Mouse (Mus musculus) v-Abl transformed pro-B cells (cell line): ENCODE results near the gene Pgm3.

Source experiments
- in situ Hi-C, 2 experiments: fragments of 400-800 bp; cut with MboI; formaldehyde crosslinking; loops; one replicate each; pipeline ENCODE4 v1.15.1; 2025; ENCODE audit not compliant: unreplicated experiment in 2 of 2

The Pgm3 gene

DNA sequence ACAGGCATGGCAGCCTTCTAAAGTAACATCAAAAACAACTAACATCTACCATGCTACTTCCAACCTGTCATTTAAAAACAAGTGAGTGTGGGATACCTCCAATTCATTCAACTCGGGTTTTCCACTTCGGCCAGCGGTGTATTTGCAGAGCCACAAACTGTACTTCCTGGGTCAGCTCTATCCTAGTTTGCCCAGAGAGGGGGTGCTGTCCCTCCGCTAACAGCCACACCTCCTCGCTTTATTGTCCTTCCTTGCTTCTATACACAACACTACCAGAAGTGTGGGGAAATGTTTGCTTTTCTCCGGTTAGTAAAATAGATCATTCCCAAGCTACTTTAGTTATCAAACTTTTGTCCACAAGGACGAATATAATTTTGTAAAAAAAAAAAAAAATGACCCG, 696 bp downstream of the Pgm3 start:
- in situ Hi-C loops: loop anchor here (5.0 kb wide), 2 partner anchors 104 to 794 kb away; partner anchors contain the start of gene Dop1a (in 2 of the 2)

DNA sequence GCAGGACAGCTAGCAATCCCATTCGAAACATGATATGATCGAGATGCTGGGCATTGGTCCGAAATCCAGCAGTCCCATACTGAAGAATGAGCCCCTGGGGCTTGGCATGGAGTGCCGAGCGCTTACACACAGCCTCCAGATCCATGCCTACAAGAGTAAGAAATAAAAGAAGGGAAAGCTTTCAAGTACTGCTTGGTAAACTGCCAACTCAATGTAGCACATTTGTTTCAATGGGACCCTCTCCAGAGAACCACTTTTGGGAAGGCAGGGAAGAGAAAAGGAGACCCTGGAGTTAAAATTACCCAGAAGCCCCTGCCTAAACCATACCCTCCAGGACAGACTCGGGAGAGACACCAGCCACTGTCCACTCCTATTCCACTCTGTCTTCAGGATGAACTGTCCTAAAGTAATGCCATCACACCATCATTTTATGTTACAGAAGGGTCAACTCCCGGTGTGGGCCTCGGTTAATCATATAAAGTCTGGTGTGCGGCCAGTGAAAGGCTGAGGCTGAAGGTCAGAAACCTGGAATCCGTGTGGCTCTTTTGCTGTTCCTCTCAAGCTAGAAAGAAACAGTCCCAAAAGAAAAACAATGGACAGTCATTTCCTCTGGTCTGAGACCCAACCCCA, 1.3 kb downstream of the Pgm3 start:
- in situ Hi-C loops: loop anchor here (5.0 kb wide), 2 partner anchors 103 to 793 kb away; partner anchors contain the start of gene Dop1a (in 2 of the 2)

DNA sequence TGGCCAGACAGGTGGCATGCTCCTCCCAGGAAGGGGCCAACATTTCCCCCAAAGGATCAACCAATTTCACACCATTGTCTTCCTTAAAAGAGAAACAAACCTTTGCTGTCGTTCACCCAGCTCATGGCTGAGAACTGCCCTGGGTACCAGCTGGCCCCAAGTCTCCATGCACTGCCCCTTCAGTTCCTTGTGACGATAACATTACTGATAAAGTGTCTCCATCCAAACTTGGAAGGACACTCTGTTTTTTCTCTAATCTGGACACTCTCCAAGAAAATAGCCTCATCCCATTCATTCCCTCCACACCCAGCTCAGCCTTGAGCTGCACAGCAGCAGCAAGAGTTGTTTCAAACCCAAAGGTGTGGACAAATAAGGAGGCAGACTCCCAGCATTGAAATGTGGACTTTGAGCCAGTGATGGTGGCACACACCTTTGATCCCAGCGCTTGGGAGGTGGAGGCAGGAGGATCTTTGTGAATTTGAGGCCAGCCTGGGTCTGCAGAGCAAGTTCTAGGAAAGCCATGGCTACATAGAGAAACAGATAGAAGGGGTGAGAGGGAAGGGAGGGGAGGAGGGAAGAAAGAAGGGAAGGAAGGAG, 2.2 kb downstream of the Pgm3 start:
- in situ Hi-C loops: loop anchor here in 1 of 2 experiments (10.0 kb wide), 1 partner anchor 825 kb away; the partner anchor contains the start of gene Ibtk

DNA sequence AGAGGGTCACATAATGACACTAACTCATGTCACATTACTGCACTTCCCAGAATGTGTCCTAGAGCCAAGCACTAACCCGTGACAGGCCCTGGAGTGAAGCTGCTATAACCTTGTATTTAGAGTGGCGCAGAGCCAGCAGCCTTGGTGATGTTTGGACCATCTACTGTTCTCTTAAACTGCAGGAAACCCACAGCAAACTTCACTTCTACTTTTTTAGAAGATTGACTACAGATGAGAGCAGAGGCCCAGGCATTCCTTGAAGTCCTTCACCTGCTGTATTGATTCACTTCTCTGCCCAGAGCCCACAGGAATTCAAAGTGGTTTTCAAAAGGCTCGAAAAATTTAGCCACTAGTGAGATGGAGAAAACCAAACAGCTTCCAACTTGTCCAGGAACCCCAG, 11.1 kb downstream of the Pgm3 start:
- in situ Hi-C loops: loop anchor here in 1 of 2 experiments (10.0 kb wide), 1 partner anchor 816 kb away; the partner anchor contains the start of gene Ibtk

DNA sequence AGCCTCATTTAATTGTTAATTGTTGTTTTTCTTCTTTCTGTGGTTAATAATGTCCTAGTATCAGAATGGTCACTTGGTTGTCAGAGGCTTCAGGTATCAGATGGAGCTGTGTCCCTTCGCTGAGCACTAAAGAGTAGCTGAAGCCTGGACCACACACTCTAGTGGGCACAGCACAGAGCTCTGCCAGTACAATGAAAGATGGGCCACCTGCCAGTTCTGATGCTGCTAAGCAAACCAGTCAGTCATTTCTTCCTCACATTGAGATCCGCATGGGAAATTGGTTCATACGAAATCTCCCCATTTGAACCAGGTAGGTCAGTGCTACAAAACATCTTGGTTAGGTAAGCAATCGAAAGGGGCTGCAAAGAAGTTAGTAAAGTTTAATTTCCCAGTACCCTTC, 17.0 kb downstream of the Pgm3 start:
- in situ Hi-C loops: no loop called here

DNA sequence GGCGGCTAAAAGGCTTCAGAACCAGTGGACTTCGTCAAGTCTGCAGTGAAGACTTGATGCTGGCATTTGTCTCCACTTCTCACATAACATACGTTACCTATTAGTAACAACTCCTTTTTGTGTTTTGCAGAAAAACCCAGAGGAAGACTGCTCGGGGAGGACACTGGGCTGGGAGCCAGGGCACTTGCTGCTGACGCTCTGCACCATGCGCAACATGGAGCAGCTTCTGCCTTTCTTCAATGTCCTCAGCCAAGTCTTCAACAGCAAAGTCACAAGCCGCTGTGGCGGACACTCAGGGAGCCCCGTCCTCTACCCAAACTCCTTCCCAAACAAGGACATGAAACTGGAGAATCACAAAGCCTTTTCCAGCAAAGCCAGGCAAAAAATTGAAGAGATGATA, 17.8 kb downstream of the Pgm3 start:
- in situ Hi-C loops: no loop called here

DNA sequence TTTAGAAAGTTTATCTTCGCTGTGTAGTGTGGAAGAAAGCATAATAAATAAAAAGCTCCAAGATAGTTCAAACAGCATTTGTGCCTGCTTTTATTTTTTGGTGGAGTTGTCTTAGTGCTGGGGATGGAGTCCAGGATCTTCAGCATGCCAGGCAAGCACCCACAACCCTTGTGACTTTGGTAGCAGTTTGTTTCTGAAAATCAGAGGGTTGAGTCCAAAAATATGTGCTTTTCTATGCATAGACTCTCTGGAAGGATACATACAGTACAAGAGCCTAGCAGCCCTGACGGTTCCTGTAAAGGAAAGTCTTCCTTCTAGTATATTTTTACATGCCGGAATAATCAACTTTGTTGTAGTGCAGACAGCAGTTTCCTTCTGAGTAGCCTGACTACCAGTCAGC, 20.9 kb downstream of the Pgm3 start:
- in situ Hi-C loops: no loop called here

DNA sequence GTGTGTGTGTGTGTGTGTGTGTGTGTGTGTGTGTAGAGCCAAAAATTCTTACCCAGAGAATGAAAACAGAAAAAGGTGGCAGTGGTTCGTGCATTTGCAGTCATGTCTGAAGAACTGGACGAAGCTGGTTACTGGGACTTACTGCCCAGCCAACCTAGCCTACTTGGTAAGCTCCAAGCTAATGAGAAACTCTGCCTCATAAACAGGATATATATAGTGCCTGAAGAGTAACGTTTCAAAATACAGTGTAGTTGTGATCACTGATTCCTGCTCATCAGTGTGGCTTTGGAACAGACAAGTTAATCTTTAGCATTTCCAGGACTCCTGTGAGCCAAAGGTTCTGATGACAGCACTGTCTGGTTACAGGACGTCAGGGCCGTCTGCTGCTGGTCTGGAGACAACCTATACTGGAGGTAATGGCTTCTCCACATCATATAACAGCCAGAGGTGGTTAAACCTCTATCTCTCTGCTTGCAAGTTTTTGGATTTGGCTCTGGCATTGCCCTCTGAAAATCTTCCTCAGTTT, 21.9 kb downstream of the Pgm3 start:
- in situ Hi-C loops: no loop called here

DNA sequence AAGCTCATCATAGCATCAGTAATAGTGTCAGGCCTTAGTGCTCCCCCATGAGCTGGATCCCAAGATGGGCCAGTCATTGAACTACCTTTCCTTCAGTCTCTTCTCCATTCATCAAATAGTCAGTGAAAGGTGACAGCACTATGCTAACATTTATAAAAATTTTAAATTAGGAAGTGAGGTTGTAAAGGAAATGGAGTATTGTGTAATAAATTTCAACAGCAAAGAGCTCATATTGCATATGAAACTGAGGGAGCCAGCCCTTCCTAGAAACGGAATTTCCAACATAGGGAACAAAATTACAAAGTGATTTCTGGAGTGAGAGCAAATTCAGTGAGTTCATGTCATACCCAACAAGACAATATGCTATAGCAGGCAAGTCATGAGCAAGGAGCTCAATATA, 27.1 kb downstream of the Pgm3 start:
- in situ Hi-C loops: no loop called here

DNA sequence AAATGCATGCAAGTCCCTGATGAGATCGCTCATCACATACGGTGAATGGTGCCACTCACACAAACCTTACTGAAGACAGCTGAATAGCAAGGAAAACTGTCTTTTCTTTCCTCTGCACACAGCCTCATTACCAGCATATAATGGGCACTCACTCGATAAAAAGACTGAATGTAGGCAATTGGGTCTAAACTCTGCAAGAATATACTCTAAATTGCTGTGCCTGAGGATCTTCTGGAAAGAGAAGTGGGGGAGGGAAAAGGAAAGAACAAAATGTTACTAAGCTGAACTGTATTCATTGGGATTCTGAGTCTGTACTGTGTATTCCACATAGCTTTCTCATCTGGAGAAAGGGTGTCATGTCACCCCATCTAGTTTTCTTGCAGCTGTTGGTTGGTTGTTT, 28.2 kb downstream of the Pgm3 start:
- in situ Hi-C loops: no loop called here

DNA sequence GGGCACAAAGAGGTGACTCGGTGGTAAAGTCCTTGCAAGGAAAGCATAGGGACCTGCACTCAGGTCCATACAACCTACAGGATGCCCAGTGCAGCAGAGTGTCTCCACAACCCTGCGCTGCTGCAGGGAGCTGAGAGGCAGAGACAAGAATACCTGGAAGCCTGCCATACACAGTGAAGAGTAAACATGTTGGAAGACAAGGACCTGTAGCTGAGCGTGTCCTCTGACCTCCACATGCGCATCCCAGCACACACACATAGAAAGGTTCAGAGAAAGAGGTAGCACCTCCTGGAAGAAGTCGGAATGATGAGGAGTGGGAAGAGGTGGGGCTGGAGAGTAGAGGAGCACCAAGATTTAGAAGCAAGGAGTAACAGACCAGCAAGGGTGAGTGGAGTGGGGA, 37.6 kb downstream of the Pgm3 start:
- in situ Hi-C loops: no loop called here

DNA sequence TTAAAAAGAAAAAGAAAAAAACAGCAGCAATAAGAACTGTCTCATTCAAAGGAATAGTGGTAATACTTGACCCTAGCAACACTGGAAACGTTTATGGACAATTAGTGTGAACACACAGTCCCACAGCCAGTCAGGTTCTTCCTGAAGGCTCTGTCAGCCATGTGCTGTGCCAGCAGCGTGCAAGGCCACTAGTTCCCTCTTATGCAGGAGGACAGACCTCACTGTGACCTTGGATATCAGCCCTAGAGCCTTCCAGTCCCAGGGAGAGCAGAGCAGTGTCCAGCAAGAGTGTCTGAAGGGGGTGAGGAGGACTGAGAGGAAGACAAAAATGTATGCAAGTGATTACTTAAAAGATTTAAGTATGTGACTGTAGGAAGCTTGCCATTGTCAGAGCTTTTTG, 46.0 kb downstream of the Pgm3 start:
- in situ Hi-C loops: no loop called here

DNA sequence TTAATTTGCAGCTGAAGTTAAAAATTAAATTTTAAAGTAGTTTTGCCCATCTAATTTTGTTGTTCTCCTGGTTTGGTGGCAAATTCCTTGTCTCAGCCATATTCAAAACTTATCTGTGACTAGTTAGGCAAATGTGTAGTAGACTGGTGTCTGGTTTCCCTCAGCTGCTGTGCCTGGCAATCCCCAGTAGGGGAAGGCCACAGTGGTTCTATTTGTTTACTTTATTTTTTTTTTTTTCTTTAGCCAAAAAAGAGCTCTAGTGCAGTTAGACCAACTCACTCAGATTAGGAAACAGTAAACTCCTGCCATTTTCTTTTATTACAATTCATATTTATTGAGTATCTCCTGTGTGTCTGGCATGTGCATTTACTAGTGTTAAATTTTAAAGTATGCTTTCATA, 49.3 kb downstream of the Pgm3 start:
- in situ Hi-C loops: no loop called here

DNA sequence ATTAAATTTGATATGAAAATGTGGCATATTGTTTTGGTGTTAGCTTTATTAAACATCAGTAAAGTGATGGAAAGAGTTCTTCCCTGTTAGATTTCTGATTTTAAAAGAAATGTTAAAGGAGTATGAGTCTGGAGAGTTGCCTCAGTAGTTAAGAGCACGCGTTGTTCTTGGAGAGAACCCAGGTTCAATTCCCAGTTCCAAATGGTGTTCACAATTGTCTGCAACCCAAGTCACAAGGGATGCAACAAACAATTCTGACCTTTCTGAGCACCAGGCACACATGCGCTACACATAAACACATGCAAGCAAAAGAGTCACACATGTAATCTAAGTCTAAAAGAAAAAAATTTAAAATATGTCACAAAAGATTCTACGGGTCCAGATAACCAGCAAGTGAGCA, 56.8 kb downstream of the Pgm3 start:
- in situ Hi-C loops: no loop called here

DNA sequence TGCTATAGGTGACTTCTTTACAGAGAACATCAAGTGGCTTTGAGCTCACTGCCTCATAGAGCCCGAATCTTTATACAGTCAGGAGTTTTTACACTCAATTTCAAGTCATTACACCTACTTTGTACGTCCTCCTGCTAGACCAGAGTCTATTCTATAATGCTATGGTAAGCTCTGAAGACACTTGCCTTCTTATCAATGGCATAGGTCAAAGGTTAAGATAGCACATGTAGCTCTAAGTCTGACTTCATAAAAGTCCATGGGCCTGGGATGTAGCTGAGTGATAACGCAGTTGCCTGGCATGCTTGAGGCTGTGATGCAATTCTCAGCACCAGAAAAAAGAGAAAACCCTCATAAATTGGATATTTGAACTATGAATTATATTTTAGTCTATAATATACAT, 57.3 kb downstream of the Pgm3 start:
- in situ Hi-C loops: no loop called here

DNA sequence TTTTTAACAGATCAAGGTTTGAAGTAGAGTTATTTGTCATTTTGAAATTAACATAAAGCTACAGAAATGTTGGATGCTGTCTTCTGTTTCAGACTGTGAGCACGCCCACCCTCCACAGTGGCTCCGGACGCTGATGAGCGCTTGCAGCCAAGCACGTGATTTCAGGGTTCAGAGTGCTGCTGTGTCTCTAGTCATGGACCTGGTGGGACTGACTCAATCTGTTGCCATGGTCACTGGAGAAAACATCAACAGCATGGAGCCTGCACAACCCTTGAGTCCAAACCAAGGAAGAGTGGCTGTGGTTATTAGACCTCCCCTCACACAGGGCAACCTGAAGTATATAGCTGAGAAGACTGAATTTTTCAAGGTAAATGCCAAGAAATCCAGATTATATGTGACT, 57.9 kb downstream of the Pgm3 start:
- in situ Hi-C loops: no loop called here

DNA sequence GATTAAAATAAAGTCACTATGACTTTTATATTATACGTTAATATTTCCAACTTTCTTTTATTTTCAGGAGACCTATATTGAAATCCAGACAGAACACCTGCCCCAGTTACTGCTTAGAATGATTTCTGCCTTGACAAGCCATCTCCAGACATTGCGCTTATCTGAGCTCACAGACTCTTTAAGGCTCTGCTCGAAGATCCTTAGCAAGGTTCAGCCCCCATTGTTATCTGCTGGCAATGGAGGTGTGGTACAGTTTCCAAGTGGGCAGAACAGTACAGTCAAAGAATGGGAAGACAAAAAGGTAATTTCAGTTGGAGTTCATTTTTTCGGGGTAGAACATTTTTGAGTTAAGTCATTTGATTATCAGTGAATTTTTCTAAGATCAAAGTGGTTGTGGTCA, 64.2 kb downstream of the Pgm3 start:
- in situ Hi-C loops: no loop called here
